19 mouse cellular contexts compared by ENCODE assay signal in the genomic region with DNA sequence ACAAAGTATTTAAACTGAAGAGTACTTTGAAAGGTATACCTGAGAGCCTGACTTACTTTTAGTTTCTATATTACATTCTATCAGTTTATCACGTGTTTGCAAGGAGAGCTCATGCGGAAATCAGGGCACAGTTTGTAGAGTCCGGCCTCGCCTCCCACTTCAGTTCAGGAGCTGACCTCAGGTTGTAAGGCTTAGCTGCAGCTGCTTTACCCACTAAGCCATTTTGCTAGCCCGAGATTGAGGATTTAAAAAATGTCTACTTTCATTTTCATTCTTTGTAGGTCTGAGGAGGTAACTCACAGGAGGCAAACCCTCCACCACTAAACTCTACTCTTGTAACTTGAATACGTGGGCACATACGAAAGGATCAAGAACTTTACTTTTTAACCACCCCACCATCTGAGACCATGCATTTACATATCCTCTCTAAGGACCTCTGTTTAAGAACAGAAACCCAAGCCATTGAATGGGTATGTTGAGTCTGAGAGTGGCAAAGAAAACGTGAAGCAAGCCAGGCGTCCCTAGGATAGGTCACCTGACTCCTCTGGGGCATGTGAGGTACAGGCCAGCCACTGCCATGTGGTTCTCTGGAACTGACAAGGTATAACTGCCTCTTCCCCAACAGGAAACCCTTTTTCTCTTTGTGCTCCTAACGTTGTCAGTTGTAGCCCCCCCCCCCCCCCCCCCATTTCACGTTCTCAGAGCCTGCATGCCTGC. TPM values are rescaled to one million over a fixed set of nuclear protein-coding genes. Genes with fewer than 3 reads are reported as not detected.
DNase-seq lines count a peak whose midpoint lies in the region; ATAC-seq and TF ChIP-seq lines count a peak whose summit lies in the region.
"Had no signal": no experiment of that assay in that cellular context is flagged by ENCODE, and none has a peak within 500 bp of the region (broad histone marks: within the 10 kb centered on the region; RNA-seq: fewer than 3 reads in every experiment).

No protein-coding gene starts in this region.

- TF ChIP-seq CTCF in small intestine, adult 2 months (IDR thresholded peaks at IDR 0.05; ENCODE audit: extremely low read depth, insufficient read length, insufficient replicate concordance, low read depth, low read length), result no peak

- 85% methylated on average over 10 of the region's 11 CpGs for WGBS in neural tube, embryonic 15.5 days
- 21% methylated on average over 11 of the region's 11 CpGs for WGBS in small intestine, adult 2 months

- H3K4me1 ChIP-seq in neural tube, embryonic 15.5 days, result peaks cover 75% of the 10 kb centered on the region
- peaks cover 30% of the 10 kb centered on the region; the same call in 1 of the 2 replicates for H3K4me1 ChIP-seq in small intestine, adult 2 months (ENCODE audit: control insufficient read depth, insufficient read depth, insufficient read length, low read length)

- H3K4me2 ChIP-seq in neural tube, embryonic 15.5 days, result no peak overlapping the region
- H3K4me2 ChIP-seq: heart, embryonic 11.5 days; midbrain, embryonic 15.5 days had no signal

- H3K27ac ChIP-seq in neural tube, embryonic 15.5 days (replicated peaks), result no peak overlapping the region
- H3K27ac ChIP-seq in small intestine, adult 2 months (ENCODE audit: insufficient read depth, low read depth, low read length), result peak overlapping the region; percentile 79
- H3K27ac ChIP-seq: midbrain, embryonic 15.5 days had no signal

- no peaks in the 10 kb centered on the region for H3K9me3 ChIP-seq in neural tube, embryonic 15.5 days (replicated peaks)
- H3K9me3 ChIP-seq: midbrain, embryonic 15.5 days had no signal

- DNase-seq in neural tube, embryonic 10.5 days (ENCODE audit: extremely low spot score, low spot score), result peak; percentile 3
- peak; percentile 53 for DNase-seq in CD4-positive, CD25-positive, alpha-beta regulatory T cell, adult 2 months (ENCODE audit: low read depth, low spot score)
- DNase-seq in T-cell, adult 2 months (ENCODE audit: low spot score), result peak; percentile 28
- DNase-seq in frontal cortex, adult 2 months (ENCODE audit: extremely low spot score in 1 of 2, low spot score in 1 of 2), result no peak
- no peak for DNase-seq in lung, postnatal 14 days
- DNase-seq: adrenal gland, postnatal 25 days; cerebellum, adult 8-10 months; gastrocnemius, postnatal 25 days; heart, postnatal 36 days; kidney, adult 9 months; kidney, postnatal 4 days; liver; lung, adult 2 months; spleen, adult 18-20 months had no signal

- no peak overlapping the region for H3K4me3 ChIP-seq in neural tube, embryonic 15.5 days (replicated peaks)
- no peak overlapping the region for H3K4me3 ChIP-seq in small intestine, adult 2 months (ENCODE audit: low read depth, low read length)
- H3K4me3 ChIP-seq: midbrain, embryonic 15.5 days had no signal

- H3K36me3 ChIP-seq in neural tube, embryonic 15.5 days, result no peaks in the 10 kb centered on the region
- H3K36me3 ChIP-seq in small intestine, adult 2 months (ENCODE audit: control insufficient read depth, insufficient read depth, low read length), result peaks cover 13% of the 10 kb centered on the region
- H3K36me3 ChIP-seq: midbrain, embryonic 15.5 days had no signal

- no peak for ATAC-seq in neural tube, embryonic 15.5 days (ENCODE audit: low FRiP score)
- ATAC-seq: hindbrain, embryonic 16.5 days; midbrain, embryonic 15.5 days had no signal

- H3K9ac ChIP-seq in neural tube, embryonic 15.5 days (replicated peaks), result no peak overlapping the region
- H3K9ac ChIP-seq: midbrain, embryonic 15.5 days had no signal

- TF ChIP-seq POLR2A in small intestine, adult 2 months (IDR thresholded peaks at IDR 0.05; ENCODE audit: low read depth, low read length), result no peak

- no peaks in the 10 kb centered on the region for H3K27me3 ChIP-seq in neural tube, embryonic 15.5 days (replicated peaks)
- H3K27me3 ChIP-seq in small intestine, adult 2 months (ENCODE audit: control insufficient read depth, insufficient read depth, low read length), result no peaks in the 10 kb centered on the region
- H3K27me3 ChIP-seq: midbrain, embryonic 15.5 days had no signal

RNA-seq across cellular contexts. Expression of gene Rgmb, which starts 14.3 kb away (rescaled TPM):
- 43.3 and 53.7 TPM in 2 replicates for polyA plus RNA-seq in neural tube, embryonic 15.5 days (2015; fragmentation: Nextera tagmentation; extraction: Ambion mirVana)
- 76.1 and 97.5 TPM in 2 replicates for polyA plus RNA-seq in small intestine, adult 2 months (2012; rRNA removed)
- 59.7 and 60.4 TPM in 2 replicates for polyA plus RNA-seq in frontal cortex, adult 2 months (2012; rRNA removed)

Comparison
In these comparisons a context has a peak if more than half of its experiments do, and no peak if none do; other contexts are left out.
1. DNase-seq: peak in neural tube, embryonic 10.5 days (single experiment), CD4-positive, CD25-positive, alpha-beta regulatory T cell, adult 2 months (single experiment) and T-cell, adult 2 months (single experiment); none in frontal cortex, adult 2 months (0 of 2) and lung, postnatal 14 days (single experiment).